Mouse (Mus musculus) stomach, postnatal 0 days (tissue): Measurements from ENCODE around the gene Pola2. TPM values are rescaled to one million over a fixed set of nuclear protein-coding genes. Genes with fewer than 3 reads are reported as not detected.

Experiments
- ATAC-seq: fragments of 200-750 bp; cut with Nextera tagmentation; 2 replicates; pipeline ENCODE4 v1.8.0; 2017; ENCODE audit not compliant: low FRiP score, low TSS enrichment
- DNase-seq: peaks from one replicate; pipeline ENCODE4 v3.0.0-alpha.2; 2016; ENCODE audit warnings: low spot score
- H3K27ac ChIP-seq: fragments of 300-500 bp; sonication (generic); replicated peaks from 2 replicates; pipeline ENCODE4 v1.5.1; 2014; ENCODE audit warnings: mild to moderate bottlenecking, control low read depth
- H3K27me3 ChIP-seq: fragments of 300-500 bp; sonication (generic); 2 replicates; pipeline ENCODE4 v1.6.1; 2014; ENCODE audit warnings: low read length; ENCODE audit not compliant: control insufficient read depth, insufficient read depth
- H3K36me3 ChIP-seq: fragments of 300-500 bp; sonication (generic); 2 replicates; pipeline ENCODE4 v1.6.1; 2014; ENCODE audit warnings: low read length, mixed read lengths; ENCODE audit not compliant: control insufficient read depth, insufficient read depth
- H3K4me1 ChIP-seq: fragments of 300-500 bp; sonication (generic); replicated peaks from 2 replicates; pipeline ENCODE4 v1.6.1; 2014; ENCODE audit warnings: antibody characterized with exemption; ENCODE audit not compliant: control insufficient read depth, insufficient read depth
- H3K4me2 ChIP-seq: fragments of 300-500 bp; sonication (generic); replicated peaks from 2 replicates; pipeline ENCODE4 v1.6.1; 2014; ENCODE audit warnings: low read depth, mild to moderate bottlenecking, control low read depth, moderate library complexity
- H3K4me3 ChIP-seq: fragments of 300-500 bp; sonication (generic); 2 replicates; pipeline ENCODE4 v1.5.1; 2014; ENCODE audit warnings: low read depth, low read length, control low read depth
- H3K9ac ChIP-seq: fragments of 300-500 bp; sonication (generic); 2 replicates; pipeline ENCODE4 v1.6.1; 2014; ENCODE audit warnings: mild to moderate bottlenecking, low read length, control low read depth, mixed read lengths
- H3K9me3 ChIP-seq: fragments of 300-500 bp; sonication (generic); 2 replicates; pipeline ENCODE4 v1.6.1; 2016; ENCODE audit warnings: low read length; ENCODE audit not compliant: control insufficient read depth
- CTCF ChIP-seq: IDR thresholded peaks from 2 replicates; pipeline ENCODE4 v1.5.1; 2016; ENCODE audit warnings: antibody characterized with exemption, low read depth, mild to moderate bottlenecking, moderate library complexity
- EP300 ChIP-seq: optimal IDR thresholded peaks from 2 replicates; pipeline ENCODE3; 2016; ENCODE audit warnings: antibody characterized with exemption
- WGBS: fragments of 180-500 bp; shearing (Covaris S2); extraction: QIAGEN DNeasy Blood & Tissue Kit; methylation state at CpG from one replicate; pipeline ENCODE4 v1.1.7; 2014; 5-methylcytosine and 5-hydroxymethylcytosine counted together
- polyA plus RNA-seq: library from polyadenylated mRNA; unstranded; fragments of >200 nt; fragmentation: Nextera tagmentation; extraction: Ambion mirVana; gene quantifications from 2 replicates; pipeline ENCODE4 v1.2.1, GENCODE M21; 2015

Pola2 gene
- 20.4 and 21.2 TPM in 2 replicates for polyA plus RNA-seq

GRCm38 (mm10) chr19:5963883-5964562, at the start of gene Pola2:
TSS of gene Pola2 (minus strand) at chr19:5964202.
- peak within 1 kb of the TSS; percentile 91 for H3K4me2 ChIP-seq
- under 1% methylated on average over 49 of the region's 50 CpGs for WGBS
- H3K4me3 ChIP-seq: peak within 1 kb of the TSS; percentile 73
- DNase-seq (peak; percentile 90), ATAC-seq (peak; percentile 86)
- H3K9ac ChIP-seq: peak within 1 kb of the TSS; percentile 74
- no peaks in the 10 kb centered on the region for H3K27me3 ChIP-seq
- no peaks in the 10 kb centered on the region; the same call in 1 of the 2 replicates for H3K4me1 ChIP-seq
- TF ChIP-seq CTCF: no peak; the same call in 1 of the 2 replicates
- TF ChIP-seq EP300: no peak
- H3K36me3 ChIP-seq: no peaks in the 10 kb centered on the region
- H3K9me3 ChIP-seq: no peaks in the 10 kb centered on the region
- peak within 1 kb of the TSS; percentile 56 for H3K27ac ChIP-seq

- Histone ChIP-seq H3K9ac (no peak overlapping the region), H3K27ac (no peak overlapping the region), H3K4me3 (no peak overlapping the region), H3K4me1 (no peaks in the 10 kb centered on the region), H3K27me3 (no peaks in the 10 kb centered on the region), H3K9me3 (no peaks in the 10 kb centered on the region), H3K36me3 (no peaks in the 10 kb centered on the region; the same call in 1 of the 2 replicates), H3K4me2 (peak overlapping the region; percentile 92)
- DNase-seq (no peak), ATAC-seq (no peak)
- no peak for TF ChIP-seq EP300
- no peak for TF ChIP-seq CTCF
- 76% methylated on average over 10 of the region's 10 CpGs for WGBS
These were observed 49.7 kb upstream of the Pola2 start for GRCm38 (mm10) chr19:6013691-6014090.

GRCm38 (mm10) chr19:6009137-6009536, 45.1 kb upstream of the Pola2 start:
- Histone ChIP-seq H3K27ac (no peak overlapping the region), H3K36me3 (peaks cover 6% of the 10 kb centered on the region; the same call in 1 of the 2 replicates), H3K4me3 (no peak overlapping the region), H3K9me3 (no peaks in the 10 kb centered on the region), H3K4me2 (no peak overlapping the region), H3K4me1 (no peaks in the 10 kb centered on the region), H3K9ac (no peak overlapping the region), H3K27me3 (no peaks in the 10 kb centered on the region)
- no peak for TF ChIP-seq CTCF
- no peak for TF ChIP-seq EP300
- DNase-seq (no peak), ATAC-seq (no peak)
- WGBS: 82% methylated on average over 8 of the region's 8 CpGs

GRCm38 (mm10) chr19:6007013-6007412, 43.0 kb upstream of the Pola2 start:
- Histone ChIP-seq H3K36me3 (peaks cover 6% of the 10 kb centered on the region; the same call in 1 of the 2 replicates), H3K27ac (no peak overlapping the region), H3K4me2 (no peak overlapping the region), H3K27me3 (no peaks in the 10 kb centered on the region), H3K9ac (no peak overlapping the region), H3K4me1 (no peaks in the 10 kb centered on the region), H3K9me3 (no peaks in the 10 kb centered on the region), H3K4me3 (no peak overlapping the region)
- TF ChIP-seq CTCF (no peak), EP300 (no peak)
- DNase-seq: no peak
- ATAC-seq: no peak
- WGBS: 75% methylated on average over 13 of the region's 13 CpGs

GRCm38 (mm10) chr19:6005541-6005940, 41.5 kb upstream of the Pola2 start:
- H3K27me3 ChIP-seq: no peaks in the 10 kb centered on the region
- no peak overlapping the region for H3K4me2 ChIP-seq
- H3K9ac ChIP-seq: no peak overlapping the region
- H3K4me3 ChIP-seq: no peak overlapping the region
- H3K36me3 ChIP-seq: peaks cover 6% of the 10 kb centered on the region; the same call in 1 of the 2 replicates
- ATAC-seq: no peak
- TF ChIP-seq EP300 (no peak), CTCF (no peak)
- H3K27ac ChIP-seq: no peak overlapping the region
- H3K9me3 ChIP-seq: no peaks in the 10 kb centered on the region
- 45% methylated on average over 11 of the region's 11 CpGs for WGBS
- no peaks in the 10 kb centered on the region for H3K4me1 ChIP-seq
- no peak for DNase-seq

- TF ChIP-seq CTCF (peak; percentile 46), EP300 (no peak)
- no peaks in the 10 kb centered on the region for H3K27me3 ChIP-seq
- DNase-seq: peak; percentile 52
- no peak overlapping the region for H3K4me3 ChIP-seq
- no peak overlapping the region for H3K27ac ChIP-seq
- H3K36me3 ChIP-seq: no peaks in the 10 kb centered on the region
- no peaks in the 10 kb centered on the region for H3K9me3 ChIP-seq
- no peak overlapping the region for H3K9ac ChIP-seq
- WGBS: 61% methylated on average over 5 of the region's 5 CpGs
- H3K4me2 ChIP-seq: no peak overlapping the region
- peak; percentile 69 for ATAC-seq
- no peaks in the 10 kb centered on the region for H3K4me1 ChIP-seq
These were observed 36.0 kb upstream of the Pola2 start for GRCm38 (mm10) chr19:5999969-6000368.
